Mouse (Mus musculus) limb, embryonic 13.5 days (tissue): ENCODE results near the gene Rbfox2. TPM values are rescaled to one million over a fixed set of nuclear protein-coding genes. Genes with fewer than 3 reads are reported as not detected.
A peak's percentile ranks its signal among the peaks of the same experiment; 100 is the strongest.
"Not testable (repeated sequence)": the region's sequence is repeated elsewhere in the genome, so short reads cannot be mapped to it uniquely, and the experiment has no call there.

Experiments used
- ATAC-seq: fragments of 200-750 bp; cut with Nextera tagmentation; 2 replicates; pipeline ENCODE4 v1.8.0; 2017; ENCODE audit warnings: low read depth, moderate number of reproducible peaks, moderate TSS enrichment; ENCODE audit not compliant: low FRiP score
- H3K27ac ChIP-seq: fragments of 300-500 bp; sonication (generic); 2 replicates; pipeline ENCODE4 v1.5.1; 2015; ENCODE audit warnings: inconsistent platforms, mild to moderate bottlenecking, moderate library complexity
- H3K27me3 ChIP-seq: fragments of 300-500 bp; sonication (generic); 2 replicates; pipeline ENCODE4 v1.6.1; 2015; ENCODE audit warnings: mild to moderate bottlenecking, inconsistent platforms
- H3K36me3 ChIP-seq: fragments of 300-500 bp; sonication (generic); 2 replicates; pipeline ENCODE4 v1.6.1; 2015; ENCODE audit warnings: inconsistent platforms, mild to moderate bottlenecking, moderate library complexity
- H3K4me1 ChIP-seq: fragments of 300-500 bp; sonication (generic); 2 replicates; pipeline ENCODE4 v1.6.1; 2015; ENCODE audit warnings: inconsistent platforms
- H3K4me2 ChIP-seq: fragments of 300-500 bp; sonication (generic); replicated peaks from 2 replicates; pipeline ENCODE4 v1.6.1; 2015; ENCODE audit warnings: inconsistent platforms, mild to moderate bottlenecking, moderate library complexity
- H3K4me3 ChIP-seq: fragments of 300-500 bp; sonication (generic); 2 replicates; pipeline ENCODE4 v1.5.1; 2015; ENCODE audit warnings: moderate library complexity, mild to moderate bottlenecking, inconsistent platforms
- H3K9ac ChIP-seq: fragments of 300-500 bp; sonication (generic); 2 replicates; pipeline ENCODE4 v1.6.1; 2015; ENCODE audit warnings: mild to moderate bottlenecking, inconsistent platforms
- H3K9me3 ChIP-seq: fragments of 300-500 bp; sonication (generic); 2 replicates; pipeline ENCODE4 v1.6.1; 2016; ENCODE audit warnings: inconsistent platforms
- WGBS: fragments of 180-500 bp; shearing (Covaris S2); methylation state at CpG from one replicate; pipeline ENCODE4 v1.1.7; 2015; 5-methylcytosine and 5-hydroxymethylcytosine counted together
- polyA plus RNA-seq: library from polyadenylated mRNA; unstranded; fragments of >200 nt; fragmentation: Nextera tagmentation; extraction: Ambion mirVana; gene quantifications from 2 replicates; pipeline ENCODE4 v1.2.1, GENCODE M21; 2015

The Rbfox2 gene
- polyA plus RNA-seq, 1 experiment from 2014 or later, result 83.1 TPM

GRCm38 (mm10) chr15:77342005-77342404 lies 35.2 kb upstream of the Rbfox2 start:
- 91% methylated on average over 6 of the region's 6 CpGs for WGBS
- H3K4me2 ChIP-seq, result no peak overlapping the region
- H3K4me1 ChIP-seq, result peaks cover 37% of the 10 kb centered on the region
- no peak for ATAC-seq
- no peaks in the 10 kb centered on the region for H3K36me3 ChIP-seq
- H3K27me3 ChIP-seq, result no peaks in the 10 kb centered on the region
- no peak overlapping the region for H3K4me3 ChIP-seq
- H3K27ac ChIP-seq, result no peak overlapping the region
- no peak overlapping the region for H3K9ac ChIP-seq
- H3K9me3 ChIP-seq, result no peaks in the 10 kb centered on the region

GRCm38 (mm10) chr15:77340581-77340980 lies 33.8 kb upstream of the Rbfox2 start:
- H3K27ac ChIP-seq, result no peak overlapping the region
- H3K4me2 ChIP-seq, result no peak overlapping the region
- no peak overlapping the region for H3K9ac ChIP-seq
- ATAC-seq, result no peak
- no peak overlapping the region for H3K4me3 ChIP-seq
- no peaks in the 10 kb centered on the region for H3K36me3 ChIP-seq
- no peaks in the 10 kb centered on the region for H3K9me3 ChIP-seq
- peaks cover 48% of the 10 kb centered on the region for H3K4me1 ChIP-seq
- no peaks in the 10 kb centered on the region for H3K27me3 ChIP-seq

- WGBS, result 42% methylated on average over 8 of the region's 8 CpGs
- ATAC-seq, result no peak
- Histone ChIP-seq H3K4me1 (peaks cover 37% of the 10 kb centered on the region), H3K27me3 (no peaks in the 10 kb centered on the region), H3K4me3 (no peak overlapping the region), H3K9me3 (no peaks in the 10 kb centered on the region), H3K36me3 (no peaks in the 10 kb centered on the region), H3K4me2 (no peak overlapping the region), H3K9ac (no peak overlapping the region), H3K27ac (no peak overlapping the region)
These were observed 32.2 kb upstream of the Rbfox2 start for GRCm38 (mm10) chr15:77338924-77339429.

- Histone ChIP-seq H3K4me1 (peaks cover 32% of the 10 kb centered on the region), H3K27me3 (no peaks in the 10 kb centered on the region), H3K9me3 (no peaks in the 10 kb centered on the region), H3K9ac (no peak overlapping the region), H3K4me2 (no peak overlapping the region), H3K4me3 (no peak overlapping the region), H3K36me3 (no peaks in the 10 kb centered on the region), H3K27ac (no peak overlapping the region)
- WGBS, result 72% methylated on average over 7 of the region's 7 CpGs
- ATAC-seq, result no peak
These were observed 31.6 kb upstream of the Rbfox2 start for GRCm38 (mm10) chr15:77338451-77338850.

GRCm38 (mm10) chr15:77337926-77338325 lies 31.1 kb upstream of the Rbfox2 start:
- peaks cover 27% of the 10 kb centered on the region for H3K4me1 ChIP-seq
- WGBS, result 69% methylated on average over 3 of the region's 3 CpGs
- no peaks in the 10 kb centered on the region for H3K9me3 ChIP-seq
- no peaks in the 10 kb centered on the region for H3K36me3 ChIP-seq
- H3K9ac ChIP-seq, result no peak overlapping the region
- no peak overlapping the region for H3K27ac ChIP-seq
- no peak overlapping the region for H3K4me3 ChIP-seq
- ATAC-seq, result no peak
- no peaks in the 10 kb centered on the region for H3K27me3 ChIP-seq
- H3K4me2 ChIP-seq, result no peak overlapping the region

GRCm38 (mm10) chr15:77336968-77337341 lies 30.2 kb upstream of the Rbfox2 start:
- ATAC-seq, result no peak
- Histone ChIP-seq H3K27ac (peak overlapping the region; percentile 84), H3K4me1 (peaks cover 24% of the 10 kb centered on the region), H3K27me3 (no peaks in the 10 kb centered on the region), H3K9me3 (no peaks in the 10 kb centered on the region), H3K36me3 (no peaks in the 10 kb centered on the region), H3K4me3 (peak overlapping the region; percentile 26), H3K9ac (no peak overlapping the region), H3K4me2 (peak overlapping the region; percentile 61)
- 39% methylated on average over 9 of the region's 9 CpGs for WGBS

- H3K27ac ChIP-seq, result peak overlapping the region; percentile 84
- H3K27me3 ChIP-seq, result no peaks in the 10 kb centered on the region
- H3K4me3 ChIP-seq, result peak overlapping the region; percentile 26
- WGBS, result under 1% methylated on average over 32 of the region's 32 CpGs
- peaks cover 28% of the 10 kb centered on the region for H3K4me1 ChIP-seq
- H3K36me3 ChIP-seq, result no peaks in the 10 kb centered on the region
- H3K9ac ChIP-seq, result peak overlapping the region; percentile 35
- no peaks in the 10 kb centered on the region for H3K9me3 ChIP-seq
- peak overlapping the region; percentile 61 for H3K4me2 ChIP-seq
- ATAC-seq, result peak; percentile 86
These were observed 29.6 kb upstream of the Rbfox2 start for GRCm38 (mm10) chr15:77336287-77336967.

GRCm38 (mm10) chr15:77335185-77335584 lies 28.4 kb upstream of the Rbfox2 start:
- not testable (repeated sequence) for H3K4me3 ChIP-seq, H3K27me3 ChIP-seq, ATAC-seq, H3K4me2 ChIP-seq, H3K27ac ChIP-seq, H3K36me3 ChIP-seq, H3K9me3 ChIP-seq, H3K9ac ChIP-seq
- WGBS, result 85% methylated on average over 3 of the region's 3 CpGs
- peaks cover 36% of the 10 kb centered on the region for H3K4me1 ChIP-seq

GRCm38 (mm10) chr15:77332272-77332991 lies 25.6 kb upstream of the Rbfox2 start:
- H3K27me3 ChIP-seq, result no peaks in the 10 kb centered on the region
- H3K27ac ChIP-seq, result no peak overlapping the region
- ATAC-seq, result no peak
- no peaks in the 10 kb centered on the region for H3K9me3 ChIP-seq
- WGBS, result 63% methylated on average over 7 of the region's 7 CpGs
- no peak overlapping the region for H3K4me3 ChIP-seq
- H3K36me3 ChIP-seq, result no peaks in the 10 kb centered on the region
- peaks cover 30% of the 10 kb centered on the region for H3K4me1 ChIP-seq
- no peak overlapping the region for H3K4me2 ChIP-seq
- no peak overlapping the region for H3K9ac ChIP-seq

- H3K27ac ChIP-seq, result no peak overlapping the region
- H3K36me3 ChIP-seq, result no peaks in the 10 kb centered on the region
- H3K9ac ChIP-seq, result no peak overlapping the region
- no peak overlapping the region for H3K4me3 ChIP-seq
- H3K9me3 ChIP-seq, result no peaks in the 10 kb centered on the region
- H3K4me1 ChIP-seq, result peaks cover 24% of the 10 kb centered on the region
- WGBS, result 50% methylated on average over 4 of the region's 4 CpGs
- ATAC-seq, result no peak
- H3K27me3 ChIP-seq, result no peaks in the 10 kb centered on the region
- H3K4me2 ChIP-seq, result no peak overlapping the region
These were observed 24.6 kb upstream of the Rbfox2 start for GRCm38 (mm10) chr15:77331444-77331843.

GRCm38 (mm10) chr15:77329681-77330180 lies 22.9 kb upstream of the Rbfox2 start:
- no peaks in the 10 kb centered on the region for H3K27me3 ChIP-seq
- H3K4me3 ChIP-seq, result no peak overlapping the region
- H3K9ac ChIP-seq, result 0 out of 2 replicates have a peak overlapping the region, but pooled peaks have one; percentile 13
- no peaks in the 10 kb centered on the region for H3K9me3 ChIP-seq
- peaks cover 17% of the 10 kb centered on the region for H3K4me1 ChIP-seq
- H3K4me2 ChIP-seq, result no peak overlapping the region
- H3K36me3 ChIP-seq, result no peaks in the 10 kb centered on the region
- no peak for ATAC-seq
- WGBS, result 75% methylated on average over 12 of the region's 12 CpGs
- no peak overlapping the region for H3K27ac ChIP-seq

- H3K9ac ChIP-seq, result no peak overlapping the region
- H3K4me2 ChIP-seq, result no peak overlapping the region
- no peak for ATAC-seq
- no peaks in the 10 kb centered on the region for H3K27me3 ChIP-seq
- H3K4me1 ChIP-seq, result peaks cover 8% of the 10 kb centered on the region
- no peaks in the 10 kb centered on the region for H3K36me3 ChIP-seq
- no peak overlapping the region for H3K4me3 ChIP-seq
- no peak overlapping the region for H3K27ac ChIP-seq
- WGBS, result 87% methylated on average over 4 of the region's 4 CpGs
- no peaks in the 10 kb centered on the region for H3K9me3 ChIP-seq
These were observed 19.6 kb upstream of the Rbfox2 start for GRCm38 (mm10) chr15:77326361-77326760.
